Mouse (Mus musculus) testis, adult 2 months (tissue): ENCODE results near the gene Ercc4.

Experiments used
- CTCF ChIP-seq: fragments of 200-500 bp; IDR thresholded peaks from 2 replicates; pipeline ENCODE4 v1.5.1; 2012; ENCODE audit warnings: low read depth, mild to moderate bottlenecking, inconsistent platforms, low read length, moderate library complexity; ENCODE audit not compliant: control insufficient read depth, insufficient read depth, insufficient replicate concordance
- POLR2A ChIP-seq: fragments of 200-500 bp; IDR thresholded peaks from 2 replicates; pipeline ENCODE4 v1.6.1; 2012; ENCODE audit warnings: low read depth, mild to moderate bottlenecking, inconsistent platforms, low read length, moderate library complexity; ENCODE audit not compliant: control insufficient read depth

DNA sequence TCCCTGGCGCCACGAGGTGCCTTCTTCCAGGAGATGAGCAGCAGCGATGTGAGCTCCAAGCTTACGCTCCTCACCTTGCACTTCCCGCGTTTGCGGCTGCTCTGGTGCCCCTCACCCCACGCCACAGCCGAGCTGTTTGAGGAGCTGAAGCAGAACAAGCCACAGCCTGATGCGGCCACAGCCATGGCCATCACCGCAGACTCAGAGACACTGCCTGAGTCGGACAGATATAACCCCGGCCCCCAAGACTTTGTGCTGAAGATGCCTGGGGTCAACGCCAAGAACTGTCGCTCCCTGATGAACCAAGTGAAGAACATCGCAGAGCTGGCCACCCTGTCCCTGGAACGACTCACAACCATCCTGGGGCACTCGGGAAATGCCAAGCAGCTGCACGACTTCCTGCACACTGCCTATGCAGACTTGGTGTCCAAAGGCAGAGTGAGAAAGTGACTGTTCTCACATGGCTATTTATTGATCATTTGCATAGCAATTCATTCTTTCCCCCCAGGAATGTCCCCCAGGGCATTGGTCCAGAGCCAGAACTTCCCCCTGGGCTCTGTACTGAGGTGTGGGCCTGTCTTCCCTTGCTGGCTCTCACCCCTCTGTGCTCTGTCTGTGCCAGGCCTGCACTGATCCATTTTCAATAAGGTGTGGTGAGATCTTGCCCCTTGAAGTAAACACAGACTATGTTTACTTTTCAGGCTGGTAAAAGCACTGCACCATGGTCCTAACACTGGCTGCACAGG, 38.5 kb downstream of the Ercc4 start:
- TF ChIP-seq POLR2A (no peak), CTCF (no peak)
